Mouse (Mus musculus) liver, adult 2 months (tissue): ENCODE measurements around the gene Rgcc. TPM values are rescaled to one million over a fixed set of nuclear protein-coding genes. Genes with fewer than 3 reads are reported as not detected.

Experiments
- DNase-seq: peaks from one replicate; pipeline ENCODE4 v3.0.0-alpha.2; 2011; ENCODE audit warnings: low read depth, low spot score; ENCODE audit errors: extremely low read depth
- H3K27ac ChIP-seq: fragments of 200-500 bp; replicated peaks from 2 replicates; pipeline ENCODE4 v1.5.1; 2012; ENCODE audit warnings: low read depth, mild to moderate bottlenecking, control low read depth, inconsistent platforms, low read length; ENCODE audit not compliant: insufficient read depth
- H3K27me3 ChIP-seq: fragments of 200-500 bp; 2 replicates; pipeline ENCODE4 v1.6.1; 2012; ENCODE audit warnings: mild to moderate bottlenecking, moderate library complexity, low read length, inconsistent platforms; ENCODE audit not compliant: control insufficient read depth, insufficient read depth
- H3K36me3 ChIP-seq: fragments of 200-500 bp; 2 replicates; pipeline ENCODE4 v1.6.1; 2012; ENCODE audit warnings: low read length, inconsistent platforms; ENCODE audit not compliant: control insufficient read depth, insufficient read depth
- H3K4me1 ChIP-seq: fragments of 200-500 bp; 2 replicates; pipeline ENCODE4 v1.6.1; 2011; ENCODE audit warnings: low read length; ENCODE audit not compliant: control insufficient read depth, insufficient read depth
- H3K4me3 ChIP-seq: fragments of 200-500 bp; 2 replicates; pipeline ENCODE4 v1.5.1; 2011; ENCODE audit warnings: low read depth, mild to moderate bottlenecking, control low read depth, low read length, moderate library complexity; ENCODE audit not compliant: insufficient read depth
- H3K79me2 ChIP-seq: fragments of 200-500 bp; 2 replicates; pipeline ENCODE4 v1.6.1; 2012; ENCODE audit warnings: inconsistent platforms, mild to moderate bottlenecking, low read length, moderate library complexity; ENCODE audit not compliant: control insufficient read depth, insufficient read depth
- H3K9ac ChIP-seq: fragments of 200-500 bp; 2 replicates; pipeline ENCODE4 v1.6.1; 2012; ENCODE audit warnings: low read depth, mild to moderate bottlenecking, control low read depth, inconsistent platforms, low read length
- CTCF ChIP-seq: fragments of 200-500 bp; IDR thresholded peaks from 2 replicates; pipeline ENCODE4 v1.5.1; 2011; ENCODE audit warnings: low read depth, low read length, control low read depth
- POLR2A ChIP-seq: fragments of 200-500 bp; IDR thresholded peaks from 2 replicates; pipeline ENCODE4 v1.6.1; 2011; ENCODE audit warnings: low read length, control low read depth; ENCODE audit not compliant: insufficient read depth; ENCODE audit errors: extremely low read depth
- WGBS: fragments of 180-500 bp; shearing (Covaris S2); methylation state at CpG from one replicate; pipeline ENCODE4 v1.1.7; 2018; 5-methylcytosine and 5-hydroxymethylcytosine counted together
- polyA plus RNA-seq: library from polyadenylated mRNA; depleted of rRNA; stranded (reverse); fragments of >200 nt; gene quantifications from 2 replicates; pipeline ENCODE4 v1.2.3, GENCODE M21; 2012
- total RNA-seq: library from RNA; depleted of rRNA; stranded (reverse); fragments of >200 nt; gene quantifications from 2 replicates; pipeline ENCODE4 v1.2.3, GENCODE M21; 2014

Gene Rgcc
- total and polyA plus RNA-seq, 2 experiments, result 0.18 to 0.61 TPM

- no peak for DNase-seq
- no peaks in the 10 kb centered on the region for H3K27me3 ChIP-seq
- no peak overlapping the region for H3K27ac ChIP-seq
- no peaks in the 10 kb centered on the region for H3K4me1 ChIP-seq
- WGBS, result 84% methylated on average over 8 of the region's 8 CpGs
- H3K4me3 ChIP-seq, result no peak overlapping the region
- TF ChIP-seq POLR2A, result no peak
- no peaks in the 10 kb centered on the region for H3K36me3 ChIP-seq
- H3K9ac ChIP-seq, result no peak overlapping the region
- H3K79me2 ChIP-seq, result no peaks in the 10 kb centered on the region
Measured at GRCm38 (mm10) chr14:79313439-79314175, 12.2 kb upstream of the Rgcc start.

- Histone ChIP-seq H3K79me2 (no peaks in the 10 kb centered on the region), H3K27me3 (no peaks in the 10 kb centered on the region), H3K4me3 (no peak overlapping the region), H3K36me3 (no peaks in the 10 kb centered on the region), H3K27ac (no peak overlapping the region), H3K9ac (no peak overlapping the region), H3K4me1 (no peaks in the 10 kb centered on the region)
- no peak for TF ChIP-seq POLR2A
- WGBS, result 72% methylated on average over 4 of the region's 4 CpGs
- no peak for DNase-seq
Measured at GRCm38 (mm10) chr14:79312719-79313118, 11.3 kb upstream of the Rgcc start.

GRCm38 (mm10) chr14:79311918-79312454 lies 10.5 kb upstream of the Rgcc start:
- no peak overlapping the region for H3K4me3 ChIP-seq
- H3K27me3 ChIP-seq, result no peaks in the 10 kb centered on the region
- no peak for TF ChIP-seq POLR2A
- TF ChIP-seq CTCF, result no peak
- no peak overlapping the region for H3K9ac ChIP-seq
- no peak for DNase-seq
- no peaks in the 10 kb centered on the region for H3K36me3 ChIP-seq
- WGBS, result 72% methylated on average over 4 of the region's 4 CpGs
- no peaks in the 10 kb centered on the region for H3K4me1 ChIP-seq
- H3K79me2 ChIP-seq, result no peaks in the 10 kb centered on the region
- H3K27ac ChIP-seq, result no peak overlapping the region

- DNase-seq, result no peak
- Histone ChIP-seq H3K27ac (no peak overlapping the region), H3K27me3 (no peaks in the 10 kb centered on the region), H3K4me3 (no peak overlapping the region), H3K4me1 (no peaks in the 10 kb centered on the region), H3K9ac (no peak overlapping the region), H3K79me2 (no peaks in the 10 kb centered on the region), H3K36me3 (no peaks in the 10 kb centered on the region)
- WGBS, result 43% methylated on average over 4 of the region's 4 CpGs
- TF ChIP-seq CTCF, result no peak
- TF ChIP-seq POLR2A, result no peak
Measured at GRCm38 (mm10) chr14:79309115-79309514, 7.7 kb upstream of the Rgcc start.

GRCm38 (mm10) chr14:79308364-79308763 lies 6.9 kb upstream of the Rgcc start:
- no peak for DNase-seq
- Histone ChIP-seq H3K9ac (no peak overlapping the region), H3K27me3 (no peaks in the 10 kb centered on the region), H3K4me3 (no peak overlapping the region), H3K36me3 (no peaks in the 10 kb centered on the region), H3K4me1 (no peaks in the 10 kb centered on the region), H3K27ac (no peak overlapping the region), H3K79me2 (no peaks in the 10 kb centered on the region)
- WGBS, result 67% methylated on average over 4 of the region's 4 CpGs
- TF ChIP-seq POLR2A (no peak), CTCF (no peak)

GRCm38 (mm10) chr14:79307908-79308307 lies 6.5 kb upstream of the Rgcc start:
- Histone ChIP-seq H3K79me2 (no peaks in the 10 kb centered on the region), H3K27ac (no peak overlapping the region), H3K9ac (no peak overlapping the region)

More at GRCm38 (mm10) chr14:79307908-79308307, 6.5 kb upstream of the Rgcc start:
- DNase-seq, result no peak
- no peak for TF ChIP-seq CTCF
- no peak for TF ChIP-seq POLR2A
- Histone ChIP-seq H3K4me1 (no peaks in the 10 kb centered on the region), H3K4me3 (no peak overlapping the region), H3K36me3 (no peaks in the 10 kb centered on the region), H3K27me3 (no peaks in the 10 kb centered on the region)
- 75% methylated on average over 5 of the region's 5 CpGs for WGBS
